Mouse (Mus musculus): ENCODE data around the gene Abca14. TPM values are rescaled to one million over a fixed set of nuclear protein-coding genes. Genes with fewer than 3 reads are reported as not detected.

Abca14 gene
- total and polyA plus RNA-seq, 2 experiments from 2014 or later: not detected

- no peaks in the 10 kb centered on the region for H3K36me3 ChIP-seq (ENCODE audit: insufficient read depth, low read length)
- no peak for ATAC-seq (ENCODE audit: low FRiP score)
- no peak within 1 kb of the TSS for H3K27ac ChIP-seq (ENCODE audit: low read depth, low read length)
- no peak for DNase-seq (ENCODE audit: low spot score)
- H3K9ac ChIP-seq (replicated peaks; ENCODE audit: low read length, poor library complexity, severe bottlenecking): no peak within 1 kb of the TSS
- 90% methylated on average over 10 of the region's 10 CpGs for WGBS
- TF ChIP-seq CTCF (IDR thresholded peaks at IDR 0.05): no peak
- no peak within 1 kb of the TSS for H3K4me2 ChIP-seq (ENCODE audit: low read depth, low read length, poor library complexity, severe bottlenecking)
- no peak within 1 kb of the TSS for H3K4me3 ChIP-seq (ENCODE audit: low read depth, low read length)
- no peaks in the 10 kb centered on the region for H3K4me1 ChIP-seq (ENCODE audit: insufficient read depth, low read length)
- no peaks in the 10 kb centered on the region for H3K9me3 ChIP-seq (ENCODE audit: low read length)
- no peaks in the 10 kb centered on the region for H3K27me3 ChIP-seq (ENCODE audit: insufficient read depth, low read length)
Observed at GRCm38 (mm10) chr7:120173603-120174244, 30.0 kb upstream of the Abca14 start, which contains the start of gene Anks4b. Gene Anks4b, plus strand, starts transcription at chr7:120173858.

DNA sequence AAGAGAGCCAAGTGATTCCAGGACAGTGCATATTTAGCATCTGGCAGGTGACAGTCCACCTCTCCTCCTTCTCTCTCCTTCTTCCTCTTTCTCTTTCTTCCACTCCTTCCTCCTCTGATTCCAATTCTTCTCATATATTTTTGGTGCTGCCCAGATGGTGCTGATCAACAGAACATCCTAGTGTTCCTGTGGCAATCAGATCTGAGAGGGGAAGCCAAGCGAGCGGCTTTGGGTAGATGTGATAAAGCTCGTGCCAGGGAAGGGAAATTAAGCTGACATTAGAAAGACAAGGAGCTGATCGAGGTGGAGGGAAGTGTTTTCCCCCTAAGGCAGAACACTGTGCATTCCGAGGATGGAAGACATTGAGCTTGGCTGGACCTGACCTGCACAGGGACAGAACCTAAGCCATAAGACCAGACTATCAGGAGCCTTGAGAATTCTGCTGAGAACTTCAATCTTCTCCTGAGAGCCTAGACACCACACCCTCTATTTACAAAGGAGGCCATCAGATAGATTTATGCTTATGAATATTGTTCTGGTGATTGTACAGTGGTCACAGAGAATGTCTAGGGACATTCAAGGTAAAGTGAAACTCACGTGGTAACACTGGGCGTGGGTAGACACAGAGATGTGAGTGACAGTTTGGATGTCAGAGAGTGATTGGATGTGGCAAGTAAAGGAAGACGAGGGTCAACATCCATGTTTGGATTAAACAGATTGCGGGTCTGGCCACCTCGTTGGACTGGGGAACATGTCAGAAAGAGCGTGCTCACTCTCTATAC lies 28.8 kb upstream of the Abca14 start:
- ATAC-seq (ENCODE audit: low FRiP score): no peak
- Histone ChIP-seq H3K9me3 (ENCODE audit: low read length) (no peaks in the 10 kb centered on the region), H3K27me3 (ENCODE audit: insufficient read depth, low read length) (no peaks in the 10 kb centered on the region), H3K27ac (ENCODE audit: low read depth, low read length) (no peak overlapping the region), H3K4me2 (ENCODE audit: low read depth, low read length, poor library complexity, severe bottlenecking) (no peak overlapping the region), H3K36me3 (ENCODE audit: insufficient read depth, low read length) (no peaks in the 10 kb centered on the region), H3K4me3 (ENCODE audit: low read depth, low read length) (no peak overlapping the region), H3K9ac (replicated peaks; ENCODE audit: low read length, poor library complexity, severe bottlenecking) (no peak overlapping the region), H3K4me1 (ENCODE audit: insufficient read depth, low read length) (no peaks in the 10 kb centered on the region)
- WGBS: 87% methylated on average over 11 of the region's 11 CpGs
- no peak for DNase-seq (ENCODE audit: low spot score)
- TF ChIP-seq CTCF (IDR thresholded peaks at IDR 0.05): no peak

GRCm38 (mm10) chr7:120177611-120178010 lies 26.1 kb upstream of the Abca14 start:
- no peak overlapping the region for H3K4me3 ChIP-seq (ENCODE audit: low read depth, low read length)

GRCm38 (mm10) chr7:120178935-120179334 lies 24.8 kb upstream of the Abca14 start:
- Histone ChIP-seq H3K27ac (ENCODE audit: low read depth, low read length) (no peak overlapping the region), H3K4me3 (ENCODE audit: low read depth, low read length) (no peak overlapping the region), H3K4me1 (ENCODE audit: insufficient read depth, low read length) (no peaks in the 10 kb centered on the region), H3K36me3 (ENCODE audit: insufficient read depth, low read length) (no peaks in the 10 kb centered on the region), H3K9ac (replicated peaks; ENCODE audit: low read length, poor library complexity, severe bottlenecking) (no peak overlapping the region), H3K9me3 (ENCODE audit: low read length) (no peaks in the 10 kb centered on the region), H3K27me3 (ENCODE audit: insufficient read depth, low read length) (no peaks in the 10 kb centered on the region), H3K4me2 (ENCODE audit: low read depth, low read length, poor library complexity, severe bottlenecking) (no peak overlapping the region)
- WGBS: 31% methylated on average over 2 of the region's 2 CpGs
- no peak for TF ChIP-seq CTCF (IDR thresholded peaks at IDR 0.05)
- ATAC-seq (ENCODE audit: low FRiP score) (no peak), DNase-seq (ENCODE audit: low spot score) (no peak)

More at GRCm38 (mm10) chr7:120177611-120178010, 26.1 kb upstream of the Abca14 start:
- Histone ChIP-seq H3K4me1 (ENCODE audit: insufficient read depth, low read length) (no peaks in the 10 kb centered on the region), H3K36me3 (ENCODE audit: insufficient read depth, low read length) (no peaks in the 10 kb centered on the region), H3K9me3 (ENCODE audit: low read length) (no peaks in the 10 kb centered on the region), H3K9ac (replicated peaks; ENCODE audit: low read length, poor library complexity, severe bottlenecking) (no peak overlapping the region), H3K4me2 (ENCODE audit: low read depth, low read length, poor library complexity, severe bottlenecking) (no peak overlapping the region), H3K27me3 (ENCODE audit: insufficient read depth, low read length) (no peaks in the 10 kb centered on the region), H3K27ac (ENCODE audit: low read depth, low read length) (no peak overlapping the region)
- DNase-seq (ENCODE audit: low spot score) (no peak), ATAC-seq (ENCODE audit: low FRiP score) (no peak)
- no peak for TF ChIP-seq CTCF (IDR thresholded peaks at IDR 0.05)
- WGBS: 81% methylated on average over 3 of the region's 3 CpGs

GRCm38 (mm10) chr7:120180547-120180946 lies 23.2 kb upstream of the Abca14 start:
- no peaks in the 10 kb centered on the region for H3K9me3 ChIP-seq (ENCODE audit: low read length)
- H3K4me2 ChIP-seq (ENCODE audit: low read depth, low read length, poor library complexity, severe bottlenecking): no peak overlapping the region
- no peak overlapping the region for H3K9ac ChIP-seq (replicated peaks; ENCODE audit: low read length, poor library complexity, severe bottlenecking)
- ATAC-seq (ENCODE audit: low FRiP score) (no peak), DNase-seq (ENCODE audit: low spot score) (no peak)
- no peaks in the 10 kb centered on the region for H3K36me3 ChIP-seq (ENCODE audit: insufficient read depth, low read length)
- WGBS: 84% methylated on average over 5 of the region's 5 CpGs
- TF ChIP-seq CTCF (IDR thresholded peaks at IDR 0.05): no peak
- H3K4me1 ChIP-seq (ENCODE audit: insufficient read depth, low read length): no peaks in the 10 kb centered on the region
- H3K27ac ChIP-seq (ENCODE audit: low read depth, low read length): no peak overlapping the region
- no peak overlapping the region for H3K4me3 ChIP-seq (ENCODE audit: low read depth, low read length)
- no peaks in the 10 kb centered on the region for H3K27me3 ChIP-seq (ENCODE audit: insufficient read depth, low read length)

Data from midbrain, postnatal 0 days (tissue).